Mouse (Mus musculus): ENCODE results near the gene Nck2.

DNA sequence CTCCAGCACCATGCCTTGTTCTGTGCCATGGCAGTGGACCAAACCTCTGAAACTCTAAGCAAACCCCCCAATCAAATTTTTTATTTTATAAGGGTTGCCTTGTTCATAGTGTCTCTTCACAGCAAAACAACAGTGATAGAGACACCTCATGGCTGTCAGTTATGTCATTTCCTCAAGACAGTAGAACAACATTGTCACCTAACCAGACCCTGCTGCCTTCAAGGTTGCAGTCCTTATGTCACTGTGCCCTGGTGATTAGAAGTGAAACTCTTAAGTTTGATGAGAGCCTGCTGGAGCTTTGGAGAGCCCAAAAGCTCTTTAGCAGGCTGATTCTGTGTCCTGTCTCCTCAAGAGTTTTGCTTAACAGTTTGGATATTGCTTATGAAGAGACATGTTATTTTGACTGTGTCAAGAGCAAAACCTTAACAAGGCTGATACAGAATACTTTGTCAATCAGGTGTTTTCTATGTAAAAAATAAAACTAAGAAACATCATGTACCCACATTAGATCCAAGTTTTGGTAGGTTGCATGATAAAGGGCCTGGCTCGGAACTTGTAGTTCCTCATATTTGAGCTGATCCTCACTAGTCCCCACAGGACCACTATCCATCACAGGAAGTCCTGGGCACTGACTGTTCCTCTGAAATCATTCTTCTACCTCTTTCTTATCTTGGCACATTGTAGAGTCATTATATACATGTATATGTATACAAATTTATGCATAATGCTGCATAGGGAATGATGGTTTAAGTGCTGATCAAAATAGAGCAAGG, 76.0 kb downstream of the Nck2 start:
- no peak for TF ChIP-seq POLR2A (IDR thresholded peaks at IDR 0.05; ENCODE audit: insufficient read depth, low read depth, low read length)
- TF ChIP-seq CTCF (IDR thresholded peaks at IDR 0.05; ENCODE audit: insufficient read depth, low read depth, low read length): no peak
